Mouse (Mus musculus) gastrocnemius, adult 18-20 months (tissue): ENCODE data around the gene Car10. TPM values are rescaled to one million over a fixed set of nuclear protein-coding genes. Genes with fewer than 3 reads are reported as not detected.

Experiments used
- DNase-seq: peaks from one replicate; pipeline ENCODE4 v3.0.0; 2021; ENCODE audit warnings: low spot score
- long read RNA-seq, 2 experiments: library from polyadenylated mRNA; stranded (forward); transcript quantifications; one replicate each; pipeline ENCODE4 v2.0.0; 2021
- total RNA-seq, 2 experiments: library from RNA; stranded (reverse); gene quantifications; 2 replicates each; pipeline ENCODE4 v1.2.3; 2021

The Car10 gene
- total RNA-seq: not detected
- long read RNA-seq, experiment 1: 0 reads
- long read RNA-seq, experiment 2: 0 reads

DNA sequence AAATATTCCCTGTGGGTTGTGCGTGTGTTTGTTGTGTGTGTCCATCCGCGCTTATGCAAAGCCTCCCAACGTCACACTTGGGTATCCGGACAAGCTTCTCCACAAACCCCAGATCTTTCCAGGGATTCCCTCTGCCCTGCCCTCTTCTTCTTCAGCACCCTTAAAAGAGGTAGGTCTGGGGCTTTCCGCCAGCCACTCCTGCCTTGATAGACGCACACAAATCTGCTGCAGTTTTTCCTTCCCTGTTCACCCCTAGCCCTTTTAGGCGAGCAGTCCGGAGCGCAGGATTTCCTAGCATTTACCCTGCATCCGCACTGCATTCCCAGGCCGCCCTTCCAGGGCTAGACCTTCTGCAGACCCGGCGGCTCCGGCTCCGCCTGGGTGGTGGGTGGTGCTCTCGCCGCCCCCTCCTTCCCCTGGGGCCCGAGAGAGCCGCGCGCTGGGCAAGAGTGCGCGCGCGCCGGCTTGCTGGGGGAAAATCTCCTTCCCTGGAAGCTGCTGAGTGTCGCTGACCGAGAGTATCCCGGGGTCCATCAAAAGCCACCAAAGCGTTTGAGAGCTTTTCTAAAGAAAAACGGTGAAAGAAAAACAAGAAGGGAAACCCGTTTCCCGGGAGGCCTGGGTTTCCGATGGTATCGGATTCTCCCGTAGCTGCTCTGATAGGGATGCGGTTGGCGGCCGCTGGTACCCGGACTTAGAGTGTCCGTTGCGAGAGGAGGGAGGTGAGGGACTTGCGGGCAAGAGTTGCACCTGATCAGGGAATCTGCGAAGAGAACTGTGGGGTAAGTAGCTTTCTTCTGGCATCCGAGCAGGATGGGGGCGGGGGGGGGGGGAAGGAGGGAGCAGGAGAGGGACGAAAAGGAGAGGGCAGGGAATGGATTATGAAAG lies at the start of gene Car10:
Gene Car10, plus strand, starts transcription at position 88 of the 888 bp plus-strand sequence.
- no peak for DNase-seq

DNA sequence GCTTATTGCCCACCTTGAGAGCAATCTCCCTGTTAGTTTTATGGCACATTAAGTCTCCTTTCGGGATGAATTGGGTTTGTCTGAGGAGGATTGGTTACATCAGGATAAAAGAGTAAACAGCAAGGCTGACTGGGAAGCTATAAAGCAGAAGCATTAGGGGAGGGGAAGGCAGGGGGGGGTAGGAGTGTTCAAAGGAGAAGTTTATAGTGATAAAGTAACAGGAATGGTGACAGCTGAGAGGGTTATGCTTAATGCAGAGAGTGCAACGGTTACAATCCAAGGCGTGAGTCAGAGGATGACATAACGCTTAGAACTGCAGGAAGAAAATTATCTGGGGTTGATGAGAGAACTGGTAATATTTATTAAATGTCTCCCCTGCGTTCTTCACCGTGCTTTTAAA lies 32.8 kb upstream of the Car10 start:
- DNase-seq: no peak

DNA sequence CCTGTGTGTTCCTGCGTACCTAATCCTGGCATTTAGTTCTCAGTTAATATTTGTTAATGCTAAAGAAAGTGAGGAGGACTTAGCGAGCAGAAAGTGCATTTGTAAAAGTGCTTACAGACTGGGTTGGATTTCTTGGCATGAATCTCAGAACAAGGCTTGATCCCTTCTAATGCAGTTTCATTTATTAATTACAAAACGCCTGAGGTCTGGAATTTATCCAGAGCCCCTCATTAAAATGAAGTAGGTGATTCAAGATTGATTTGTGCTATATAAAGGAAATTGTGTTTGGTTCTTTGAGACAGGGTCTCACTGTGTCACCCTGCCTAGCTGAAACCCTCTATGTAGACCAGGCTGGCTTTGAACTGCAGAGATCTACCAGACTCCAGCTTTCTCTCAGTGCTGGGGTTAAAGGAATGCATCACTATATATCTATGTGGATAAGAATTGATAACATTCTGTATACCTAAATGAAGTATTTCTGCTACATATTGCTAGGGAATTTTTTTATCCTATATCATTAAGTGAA lies 32.1 kb upstream of the Car10 start:
- no peak for DNase-seq

DNA sequence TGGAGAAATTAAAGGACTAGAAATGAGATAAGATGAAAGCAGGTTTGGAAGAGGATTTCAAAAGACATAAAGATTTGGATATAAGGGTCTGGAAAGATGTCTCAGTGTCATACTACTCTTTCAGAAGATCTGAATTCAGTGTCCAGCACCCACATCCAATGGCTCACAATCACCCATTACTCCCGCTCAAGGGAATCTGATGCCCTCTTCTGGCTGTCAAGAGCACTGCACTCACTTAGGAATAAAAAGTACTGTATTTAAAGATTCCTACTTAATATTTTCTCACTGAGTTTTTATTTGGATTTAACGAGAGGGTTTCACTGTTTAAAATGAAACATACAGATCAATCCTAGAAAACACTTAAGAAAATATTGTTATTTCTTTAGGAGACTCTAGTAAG lies 2.2 kb upstream of the Car10 start:
- DNase-seq: no peak

DNA sequence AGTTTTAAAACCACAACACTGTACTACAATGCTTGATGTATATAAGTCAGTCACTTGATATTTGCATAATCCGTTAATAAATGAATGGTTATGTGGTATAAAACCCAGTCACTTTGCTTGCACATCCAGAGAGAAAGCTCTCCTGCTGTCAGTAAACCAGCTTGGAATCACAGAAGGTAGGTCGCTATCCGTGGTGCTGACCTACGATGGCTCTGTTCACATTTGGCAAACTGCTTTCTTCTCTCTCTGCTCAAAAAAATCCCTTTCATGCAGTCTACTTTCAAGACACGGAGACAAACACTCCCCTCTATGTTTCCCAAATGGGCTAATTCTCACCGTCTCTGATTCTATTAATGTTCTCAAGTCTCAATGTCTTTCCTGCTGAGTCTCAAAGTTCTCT lies 827 bp upstream of the Car10 start:
- no peak for DNase-seq

DNA sequence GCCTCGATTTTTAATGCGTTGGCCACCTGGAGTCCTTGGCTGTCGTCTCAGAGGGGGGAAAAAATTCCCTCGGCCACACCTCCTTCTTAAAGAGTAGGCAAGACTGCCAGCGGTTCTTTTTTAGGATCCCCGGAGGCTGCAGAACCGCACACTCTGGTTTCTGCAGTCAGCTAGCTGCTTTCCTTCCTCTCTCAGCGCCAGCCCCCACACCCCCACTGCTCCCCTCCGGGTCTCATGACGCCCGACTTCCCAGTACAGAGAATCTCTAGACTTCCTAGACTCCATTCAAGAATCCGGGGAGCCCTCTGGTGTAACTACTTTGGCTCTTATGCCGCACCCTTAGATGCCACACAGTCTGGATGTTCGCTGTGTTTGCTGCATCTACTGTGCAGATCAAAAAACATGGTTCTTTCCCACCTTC lies 387 bp upstream of the Car10 start:
- DNase-seq: no peak

DNA sequence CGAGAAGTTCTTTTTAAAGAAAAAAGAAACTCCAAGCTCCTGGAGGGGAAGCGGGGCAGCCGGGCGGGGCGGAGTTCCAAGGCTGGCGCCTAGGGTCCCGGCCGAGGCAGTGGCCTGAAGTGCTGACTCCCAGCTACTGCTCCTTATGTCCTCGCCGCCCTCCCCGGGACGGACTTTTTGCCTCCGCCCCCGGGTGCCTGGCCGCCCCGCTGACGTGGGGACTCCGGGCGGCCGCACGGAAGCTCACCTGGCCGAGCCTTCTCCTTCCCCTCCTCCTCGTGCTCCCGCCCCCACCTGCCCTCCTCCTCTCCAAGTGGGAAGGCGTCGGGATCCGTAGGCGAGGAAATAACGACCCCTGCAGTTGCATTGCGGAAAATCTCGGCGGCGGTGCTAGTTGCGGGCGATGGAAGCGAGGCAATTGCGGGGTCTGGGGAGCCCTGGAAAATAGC lies 1.1 kb downstream of the Car10 start:
- no peak for DNase-seq

DNA sequence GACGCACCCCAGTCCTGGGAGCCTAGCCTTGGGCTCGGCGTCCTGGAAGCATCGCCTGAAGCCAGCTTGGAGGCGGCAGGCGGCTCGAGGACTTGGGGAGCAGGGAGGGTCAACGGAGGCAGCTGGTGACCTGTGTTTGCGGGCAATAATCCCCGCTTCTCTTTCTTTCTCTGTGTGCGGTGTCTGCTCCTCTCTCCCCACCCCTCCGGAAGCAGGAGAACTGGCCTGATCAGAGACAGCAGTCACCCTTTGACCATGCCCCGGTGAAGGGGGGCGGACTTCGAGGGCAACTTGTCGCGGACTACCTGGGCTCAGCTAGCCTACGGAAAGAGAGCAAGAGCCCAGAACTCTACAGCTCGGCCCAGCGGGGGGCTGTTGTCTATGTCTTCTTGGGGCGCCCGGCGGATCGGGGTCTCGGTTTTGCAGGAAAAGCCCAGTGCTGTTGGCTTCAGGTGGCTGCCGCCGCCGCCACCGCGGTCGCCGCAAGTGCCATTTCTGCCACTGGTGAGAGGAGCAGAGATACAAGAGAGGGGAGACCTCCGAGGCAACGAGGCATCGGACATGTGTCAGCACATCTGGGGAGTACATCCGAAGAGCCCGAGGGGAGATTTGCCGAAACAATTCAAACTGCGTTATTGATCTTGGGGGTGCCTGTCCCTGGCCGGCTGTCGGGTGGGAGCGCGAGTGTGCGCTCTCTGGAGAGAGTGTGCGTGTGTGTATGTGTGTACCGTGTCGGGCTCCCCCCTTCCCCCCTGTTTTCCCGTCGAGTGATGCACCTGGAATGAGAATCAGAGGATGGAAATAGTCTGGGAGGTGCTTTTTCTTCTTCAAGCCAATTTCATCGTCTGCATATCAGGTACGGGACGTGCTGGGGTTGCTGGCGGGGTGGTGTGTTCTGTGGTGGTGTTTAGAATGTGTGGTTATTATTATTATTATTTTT lies 1.9 kb downstream of the Car10 start:
- no peak for DNase-seq

DNA sequence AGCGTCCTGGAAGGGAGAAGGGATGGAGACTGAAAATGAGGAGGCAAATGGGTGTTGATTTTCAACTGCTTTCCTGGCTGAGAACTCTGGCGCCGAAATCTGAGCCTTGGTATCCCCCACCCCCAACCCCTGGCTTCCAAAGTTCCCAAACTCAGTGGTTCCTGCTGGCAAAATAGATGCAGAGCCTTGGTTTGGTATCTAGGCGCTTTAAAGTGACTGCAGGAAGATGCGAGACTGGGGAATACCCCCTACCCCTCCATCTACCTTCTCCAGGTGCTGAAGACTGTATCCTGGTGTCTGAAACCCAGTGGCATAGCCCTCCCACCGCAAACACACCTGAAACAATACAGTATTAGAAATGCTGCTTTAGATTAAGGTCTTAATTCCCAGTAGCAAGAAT lies 2.8 kb downstream of the Car10 start:
- DNase-seq: no peak

DNA sequence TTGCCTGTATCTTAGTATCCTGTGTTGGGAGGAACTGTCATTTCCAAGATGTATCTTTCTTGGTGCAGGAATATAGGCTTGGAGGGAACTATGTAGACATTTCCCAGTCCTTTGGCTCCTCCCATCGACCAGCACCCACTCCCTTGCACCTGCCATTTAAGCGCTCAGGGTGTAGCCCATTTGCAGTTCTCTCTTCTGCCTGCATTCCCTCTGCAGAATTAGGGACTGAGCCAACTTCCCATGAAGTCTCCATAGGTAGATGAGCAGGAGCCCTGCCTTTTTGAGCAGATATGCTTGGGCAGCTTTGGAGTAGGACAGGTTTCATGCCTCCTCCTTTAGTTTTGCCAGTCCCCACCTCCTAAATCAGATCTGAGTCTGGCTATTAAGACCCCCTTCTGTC lies 3.3 kb downstream of the Car10 start:
- DNase-seq: no peak

DNA sequence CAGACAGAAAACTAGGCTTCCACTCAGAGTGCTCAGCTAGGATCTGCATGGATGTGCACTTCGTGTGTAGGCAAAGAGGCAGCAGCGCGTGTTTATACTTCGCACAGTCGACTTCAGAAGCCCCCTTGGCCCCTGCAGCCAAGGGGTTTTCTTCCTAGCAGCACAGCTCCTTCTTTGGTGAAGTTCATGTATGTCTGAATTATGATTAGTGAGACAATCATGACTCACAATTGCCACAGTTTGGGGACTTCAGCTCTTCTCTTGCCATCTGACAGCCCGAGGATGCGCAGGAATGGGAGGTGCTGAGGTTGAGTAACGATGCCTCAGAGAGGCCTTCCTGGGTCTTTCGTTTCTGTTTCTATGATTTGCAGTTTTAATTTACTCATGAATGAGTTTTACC lies 4.5 kb downstream of the Car10 start:
- no peak for DNase-seq

DNA sequence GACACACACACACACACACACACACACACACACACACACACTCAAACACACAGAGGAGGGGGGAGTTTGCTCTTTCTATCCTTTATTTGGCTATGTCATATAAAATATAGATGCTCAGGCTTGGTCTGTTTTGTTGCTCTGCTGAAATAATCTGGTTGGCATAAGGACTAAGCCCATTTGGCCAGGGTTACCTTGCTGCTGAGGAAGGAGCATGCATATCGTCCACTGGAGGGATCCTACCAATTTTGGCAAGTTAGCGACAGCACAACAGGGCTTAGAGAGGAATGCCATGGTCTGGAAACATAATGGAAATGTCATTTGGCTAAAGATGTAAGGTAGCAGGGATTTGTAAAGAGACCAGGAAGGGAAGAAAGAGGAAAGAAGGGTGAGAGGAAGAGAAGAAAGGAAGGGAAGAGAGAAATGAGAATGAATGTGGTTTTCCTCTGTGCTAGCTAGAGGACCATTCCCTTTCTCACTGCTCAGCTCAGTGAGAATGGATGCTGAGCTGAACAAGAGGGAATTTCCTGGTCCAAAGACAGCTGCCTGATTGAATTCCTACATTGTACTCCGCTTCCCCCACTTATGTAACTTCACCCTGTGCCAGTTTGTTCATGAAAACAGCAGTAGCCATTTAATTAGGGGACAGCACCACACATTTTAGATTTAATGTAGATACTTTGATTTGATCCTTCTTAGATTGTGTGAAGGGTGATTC lies 5.4 kb downstream of the Car10 start:
- no peak for DNase-seq

DNA sequence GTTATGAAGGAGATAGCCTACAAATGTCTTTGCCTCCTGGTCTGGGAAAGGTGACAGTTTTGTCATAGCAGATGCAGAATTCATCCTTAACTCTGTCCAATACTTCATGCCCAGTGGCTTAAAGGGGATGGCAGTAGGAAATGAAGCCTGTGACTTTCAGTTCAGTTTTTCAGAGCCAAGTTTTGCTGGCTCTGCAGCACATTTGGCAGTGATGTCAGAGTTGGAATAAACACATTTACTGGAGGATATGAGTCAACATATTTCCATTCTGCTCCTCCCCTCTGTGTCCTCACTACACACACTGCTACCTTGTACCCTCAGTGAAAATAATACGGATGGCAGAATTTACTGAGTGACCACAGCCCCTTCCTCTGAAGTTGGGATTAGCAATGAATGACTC lies 11.6 kb downstream of the Car10 start:
- DNase-seq: peak; percentile 8

DNA sequence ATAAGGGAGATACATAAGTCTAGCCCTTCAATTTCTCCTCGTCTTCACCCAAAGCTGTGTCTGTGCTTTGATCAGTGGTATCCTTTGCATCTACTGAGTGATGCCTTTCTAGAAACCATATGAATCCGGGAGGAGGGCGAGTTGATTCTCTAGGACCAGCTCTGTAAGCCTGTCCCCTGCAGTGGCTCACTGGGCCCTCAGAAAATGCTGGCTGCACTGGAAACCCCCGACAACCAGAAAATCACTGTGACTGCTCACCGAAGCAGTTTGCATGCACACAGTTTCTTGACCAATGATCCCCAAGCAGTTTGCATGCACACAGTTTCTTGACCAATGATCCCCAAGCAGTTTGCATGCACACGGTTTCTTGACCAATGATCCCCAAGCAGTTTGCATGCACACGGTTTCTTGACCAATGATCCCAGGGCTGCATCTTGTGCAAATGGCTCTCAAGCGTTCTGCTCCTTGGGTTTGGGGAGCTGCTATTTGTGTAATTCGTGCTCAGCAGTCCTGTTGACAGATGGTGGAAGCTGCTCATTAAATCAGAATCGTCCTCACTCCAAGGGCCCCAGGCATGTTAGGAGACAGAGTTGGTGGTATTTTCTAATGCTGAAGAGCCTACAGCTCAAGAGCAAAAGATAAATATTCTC lies 23.1 kb downstream of the Car10 start:
- no peak for DNase-seq

DNA sequence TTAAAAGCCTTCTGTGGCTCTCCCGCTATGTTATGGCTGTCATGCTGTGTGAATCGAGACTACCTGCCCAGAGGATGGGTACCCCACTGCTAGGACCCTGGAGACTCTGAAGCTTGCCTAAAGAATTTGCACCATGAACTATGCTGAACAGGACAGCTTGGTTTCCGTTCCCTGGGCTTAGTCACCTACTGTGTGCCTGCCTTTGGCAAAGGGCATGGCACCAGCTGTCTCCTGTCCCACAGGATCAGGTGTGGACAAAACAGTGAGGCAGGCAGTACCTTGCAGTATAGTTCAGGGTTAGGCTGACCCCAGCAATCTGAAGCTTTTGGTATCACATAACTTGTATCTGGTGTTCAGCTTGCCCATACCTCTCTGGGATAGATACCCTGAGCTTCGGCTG lies 25.9 kb downstream of the Car10 start:
- DNase-seq: no peak

DNA sequence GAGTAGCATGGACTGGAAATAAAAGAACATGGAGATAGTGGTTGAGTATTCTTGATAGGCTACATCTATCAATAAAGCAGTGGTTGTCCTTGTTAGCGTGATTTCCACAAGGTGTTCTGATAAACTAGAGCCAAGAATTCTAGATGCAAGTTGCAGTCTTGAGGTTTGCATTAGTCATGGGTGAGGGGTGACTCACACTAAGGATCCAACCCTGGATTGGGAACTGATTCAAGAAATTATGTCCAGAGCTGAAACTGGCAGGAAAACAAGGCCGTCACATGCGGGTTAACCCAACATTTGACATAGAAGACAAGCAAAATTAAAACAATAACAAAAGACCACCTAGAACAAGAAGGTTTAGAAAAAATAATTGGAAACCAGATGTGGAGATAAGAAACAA lies 28.6 kb downstream of the Car10 start:
- no peak for DNase-seq

DNA sequence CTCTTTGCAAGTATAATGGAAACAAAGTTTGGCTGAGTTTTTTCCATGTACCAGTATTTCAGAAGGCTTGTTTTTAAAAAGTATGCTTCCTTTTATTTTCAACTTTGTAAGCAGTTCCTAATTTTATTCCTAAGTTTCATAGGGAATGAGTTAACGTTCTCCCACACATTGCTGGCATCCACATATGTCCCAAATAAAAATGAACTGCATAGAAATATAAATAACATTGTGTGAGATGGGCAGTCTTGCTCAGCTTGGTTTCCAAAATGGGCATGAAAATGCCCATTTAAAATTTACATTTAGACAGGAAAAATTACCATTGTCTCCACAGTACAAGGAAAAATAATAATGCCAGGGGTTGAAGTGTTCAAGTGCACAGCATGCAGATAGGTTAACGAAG lies 30.7 kb downstream of the Car10 start:
- no peak for DNase-seq

DNA sequence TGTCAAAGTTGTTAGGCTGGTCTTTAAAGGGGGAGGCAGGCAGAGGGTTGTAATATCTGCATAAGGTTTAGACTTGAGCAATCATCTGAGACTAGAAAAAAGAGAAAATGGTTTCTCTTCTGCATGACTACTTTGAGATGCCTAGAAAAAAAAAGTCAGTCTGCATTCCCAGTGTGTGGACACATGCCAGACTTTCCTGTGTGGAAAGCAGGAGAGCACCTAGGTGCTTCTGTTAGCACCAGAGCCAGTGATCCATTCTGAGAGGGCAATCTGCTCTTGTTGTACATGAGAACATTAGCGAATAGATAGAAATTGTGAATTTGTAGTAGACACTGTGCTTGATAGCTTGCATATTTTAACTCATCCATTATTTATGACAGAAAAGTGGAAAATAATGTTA lies 40.0 kb downstream of the Car10 start:
- DNase-seq: no peak

DNA sequence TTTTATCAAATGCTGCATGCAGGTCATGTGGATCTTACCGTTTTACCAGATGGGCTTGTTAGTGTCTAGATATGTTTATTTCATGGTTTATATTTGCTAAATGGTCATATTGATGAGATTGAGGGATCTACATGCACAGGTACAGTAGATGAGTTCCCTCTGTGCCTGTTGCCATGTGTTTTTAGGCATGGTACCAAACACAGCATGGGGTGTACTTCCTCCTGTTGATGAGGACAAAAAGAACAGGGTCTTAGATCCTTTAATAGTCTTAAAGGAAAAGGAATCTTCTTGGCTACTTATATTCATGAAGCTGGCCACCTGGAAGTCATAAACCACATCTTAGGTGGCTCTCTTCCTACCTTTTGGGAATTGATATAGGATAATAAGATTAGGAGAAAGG lies 43.9 kb downstream of the Car10 start:
- no peak for DNase-seq

DNA sequence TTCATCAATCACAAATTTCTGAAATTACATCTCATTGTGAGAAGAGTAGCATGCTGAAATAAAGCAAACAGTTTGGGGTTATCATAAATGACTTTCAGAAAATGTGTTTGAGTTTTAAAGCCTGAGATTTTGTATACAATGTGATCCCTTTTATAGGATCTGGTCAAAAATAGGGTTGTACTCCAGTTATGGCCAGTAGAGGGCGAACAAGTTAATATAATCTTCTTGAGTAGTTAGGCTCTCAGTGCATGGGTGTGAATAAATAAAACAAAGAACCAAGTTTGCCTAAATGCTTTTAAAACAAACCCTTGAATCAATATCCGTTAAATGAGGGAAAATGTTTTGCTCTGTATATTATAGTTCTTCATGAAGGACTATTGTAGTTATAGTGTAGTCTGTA lies 46.7 kb downstream of the Car10 start:
- no peak for DNase-seq

DNA sequence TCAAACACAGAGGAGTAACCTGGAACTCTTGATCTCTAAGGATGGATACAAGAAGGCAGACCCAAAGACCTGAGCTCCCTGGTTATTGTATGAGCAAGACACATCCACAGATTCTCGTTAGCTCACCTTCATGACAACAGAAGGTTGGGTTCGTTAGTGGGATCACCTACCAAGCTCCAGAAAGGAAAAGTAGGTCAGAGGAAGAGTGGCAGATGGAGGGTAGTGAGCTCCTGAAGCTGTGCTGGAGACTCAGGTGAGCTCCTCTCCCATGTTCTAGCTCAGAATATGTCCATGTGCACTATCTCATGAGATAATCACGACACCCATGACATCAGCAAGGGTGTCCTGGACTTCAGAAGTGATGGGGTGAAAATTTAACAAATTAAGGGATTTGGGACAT lies 57.1 kb downstream of the Car10 start:
- DNase-seq: no peak
